Mouse (Mus musculus): ENCODE data around the gene Klhl25.
A peak's percentile ranks its signal among the peaks of the same experiment; 100 is the strongest.
"Not testable (repeated sequence)": the region's sequence is repeated elsewhere in the genome, so short reads cannot be mapped to it uniquely, and the experiment has no call there.

The Klhl25 gene

GRCm38 (mm10) chr7:75846942-75847341, 1.2 kb upstream of the Klhl25 start:
- peak in 1 of 2 experiments; percentile 25 for DNase-seq

GRCm38 (mm10) chr7:75847489-75847888, 621 bp upstream of the Klhl25 start:
- no peak for DNase-seq

- peak; percentile 69 to 86 for DNase-seq
Measured at GRCm38 (mm10) chr7:75848776-75849670, 913 bp downstream of the Klhl25 start.

- DNase-seq = not testable (repeated sequence)
Measured at GRCm38 (mm10) chr7:75850396-75850795, 2.3 kb downstream of the Klhl25 start.

GRCm38 (mm10) chr7:75851290-75851689, 3.2 kb downstream of the Klhl25 start:
- no peak for DNase-seq

- DNase-seq = peak; percentile 54 to 68
Measured at GRCm38 (mm10) chr7:75852363-75852762, 4.3 kb downstream of the Klhl25 start.

GRCm38 (mm10) chr7:75853171-75853830, 5.2 kb downstream of the Klhl25 start:
- peak; percentile 41 to 57 for DNase-seq

- peak; percentile 53 to 69 for DNase-seq
Measured at GRCm38 (mm10) chr7:75854231-75854925, 6.3 kb downstream of the Klhl25 start.

GRCm38 (mm10) chr7:75855028-75855427, 6.9 kb downstream of the Klhl25 start:
- DNase-seq = peak in 1 of 2 experiments; percentile 20

GRCm38 (mm10) chr7:75856259-75856658, 8.1 kb downstream of the Klhl25 start:
- DNase-seq = no peak

GRCm38 (mm10) chr7:75859771-75860196, 11.7 kb downstream of the Klhl25 start:
- no peak for DNase-seq

- peak in 1 of 2 experiments; percentile 41 for DNase-seq
Measured at GRCm38 (mm10) chr7:75861638-75862426, 13.7 kb downstream of the Klhl25 start.

GRCm38 (mm10) chr7:75862427-75862781, 14.3 kb downstream of the Klhl25 start:
- peak in 1 of 2 experiments; percentile 41 for DNase-seq

GRCm38 (mm10) chr7:75863248-75863911, 15.3 kb downstream of the Klhl25 start:
- peak in 1 of 2 experiments; percentile 19 for DNase-seq

GRCm38 (mm10) chr7:75865026-75865425, 16.9 kb downstream of the Klhl25 start:
- DNase-seq = peak in 1 of 2 experiments; percentile 24

GRCm38 (mm10) chr7:75866557-75866956, 18.4 kb downstream of the Klhl25 start:
- no peak for DNase-seq

GRCm38 (mm10) chr7:75868687-75869086, 20.6 kb downstream of the Klhl25 start:
- DNase-seq = no peak

GRCm38 (mm10) chr7:75870551-75870950, 22.4 kb downstream of the Klhl25 start:
- DNase-seq = peak in 1 of 2 experiments; percentile 11

- peak in 1 of 2 experiments; percentile 25 for DNase-seq
Measured at GRCm38 (mm10) chr7:75872255-75872654, 24.1 kb downstream of the Klhl25 start.

- peak in 1 of 2 experiments; percentile 17 for DNase-seq
Measured at GRCm38 (mm10) chr7:75872697-75873096, 24.6 kb downstream of the Klhl25 start.

- DNase-seq = peak in 1 of 2 experiments; percentile 37
Measured at GRCm38 (mm10) chr7:75873216-75873615, 25.1 kb downstream of the Klhl25 start.

- peak in 1 of 2 experiments; percentile 28 for DNase-seq
Measured at GRCm38 (mm10) chr7:75873746-75874145, 25.6 kb downstream of the Klhl25 start.

Data from kidney, postnatal 25 days (tissue).